Mouse (Mus musculus) neural tube, embryonic 14.5 days (tissue): ENCODE results near the gene Slc25a29. TPM values are rescaled to one million over a fixed set of nuclear protein-coding genes. Genes with fewer than 3 reads are reported as not detected.

Experiments used
- ATAC-seq: fragments of 200-750 bp; cut with Nextera tagmentation; 2 replicates; pipeline ENCODE4 v1.8.0; 2017; ENCODE audit warnings: low read depth, mild to moderate bottlenecking, moderate TSS enrichment, moderate library complexity
- H3K27ac ChIP-seq: fragments of 300-500 bp; sonication (generic); 2 replicates; pipeline ENCODE4 v1.5.1; 2014; ENCODE audit warnings: low read depth, mild to moderate bottlenecking, control low read depth, low read length, moderate library complexity, mixed read lengths
- H3K27me3 ChIP-seq: fragments of 300-500 bp; sonication (generic); 2 replicates; pipeline ENCODE4 v1.6.1; 2014; ENCODE audit warnings: low read length; ENCODE audit not compliant: control insufficient read depth, insufficient read depth
- H3K36me3 ChIP-seq: fragments of 300-500 bp; sonication (generic); 2 replicates; pipeline ENCODE4 v1.6.1; 2014; ENCODE audit warnings: low read length, mixed read lengths; ENCODE audit not compliant: control insufficient read depth, insufficient read depth
- H3K4me1 ChIP-seq: fragments of 300-500 bp; sonication (generic); 2 replicates; pipeline ENCODE4 v1.6.1; 2014; ENCODE audit warnings: low read length; ENCODE audit not compliant: control insufficient read depth, insufficient read depth
- H3K4me2 ChIP-seq: fragments of 300-500 bp; sonication (generic); 2 replicates; pipeline ENCODE4 v1.6.1; 2014; ENCODE audit warnings: mild to moderate bottlenecking, low read depth, low read length, control low read depth
- H3K4me3 ChIP-seq: fragments of 300-500 bp; sonication (generic); 2 replicates; pipeline ENCODE4 v1.5.1; 2014; ENCODE audit warnings: low read depth, low read length, control low read depth, mixed read lengths
- H3K9ac ChIP-seq: fragments of 300-500 bp; sonication (generic); replicated peaks from 2 replicates; pipeline ENCODE4 v1.6.1; 2014; ENCODE audit warnings: low read depth, mild to moderate bottlenecking, control low read depth, low read length, mixed read lengths
- H3K9me3 ChIP-seq: fragments of 300-500 bp; sonication (generic); 2 replicates; pipeline ENCODE4 v1.6.1; 2016; ENCODE audit warnings: low read length; ENCODE audit not compliant: control insufficient read depth
- WGBS: fragments of 180-500 bp; shearing (Covaris S2); extraction: QIAGEN DNeasy Blood & Tissue Kit; methylation state at CpG from one replicate; pipeline ENCODE4 v1.1.7; 2014; 5-methylcytosine and 5-hydroxymethylcytosine counted together
- polyA plus RNA-seq: library from polyadenylated mRNA; unstranded; fragments of >200 nt; fragmentation: Nextera tagmentation; extraction: Ambion mirVana; gene quantifications from 2 replicates; pipeline ENCODE4 v1.2.1, GENCODE M21; 2014

Slc25a29 gene
- polyA plus RNA-seq, 1 experiment from 2014 or later, result 16.8 TPM

GRCm38 (mm10) chr12:108820461-108820860, 15.2 kb downstream of the Slc25a29 start:
- Histone ChIP-seq H3K9me3 (no peaks in the 10 kb centered on the region), H3K27ac (no peak overlapping the region), H3K27me3 (no peaks in the 10 kb centered on the region), H3K4me3 (no peak overlapping the region), H3K4me1 (no peaks in the 10 kb centered on the region), H3K4me2 (no peak overlapping the region), H3K36me3 (peaks cover 4% of the 10 kb centered on the region; the same call in 1 of the 2 replicates), H3K9ac (no peak overlapping the region)
- ATAC-seq, result no peak
- 81% methylated on average over 4 of the region's 4 CpGs for WGBS

GRCm38 (mm10) chr12:108816569-108816968, 19.1 kb downstream of the Slc25a29 start:
- Histone ChIP-seq H3K36me3 (peaks cover 4% of the 10 kb centered on the region; the same call in 1 of the 2 replicates), H3K9ac (no peak overlapping the region), H3K4me2 (no peak overlapping the region), H3K27me3 (no peaks in the 10 kb centered on the region), H3K4me3 (no peak overlapping the region), H3K9me3 (no peaks in the 10 kb centered on the region), H3K27ac (no peak overlapping the region), H3K4me1 (no peaks in the 10 kb centered on the region)
- 87% methylated on average over 11 of the region's 11 CpGs for WGBS
- no peak for ATAC-seq

GRCm38 (mm10) chr12:108814470-108814869, 21.2 kb downstream of the Slc25a29 start:
- Histone ChIP-seq H3K4me2 (no peak overlapping the region), H3K36me3 (peaks cover 4% of the 10 kb centered on the region; the same call in 1 of the 2 replicates), H3K4me1 (no peaks in the 10 kb centered on the region), H3K27ac (no peak overlapping the region), H3K9me3 (no peaks in the 10 kb centered on the region), H3K9ac (no peak overlapping the region), H3K4me3 (no peak overlapping the region), H3K27me3 (no peaks in the 10 kb centered on the region)
- WGBS, result 94% methylated on average over 6 of the region's 6 CpGs
- no peak for ATAC-seq

GRCm38 (mm10) chr12:108812463-108812862, 23.2 kb downstream of the Slc25a29 start:
- ATAC-seq, result no peak
- 75% methylated on average over 6 of the region's 6 CpGs for WGBS
- no peak overlapping the region for H3K27ac ChIP-seq
- no peaks in the 10 kb centered on the region for H3K4me1 ChIP-seq
- no peak overlapping the region for H3K4me3 ChIP-seq
- no peak overlapping the region for H3K4me2 ChIP-seq
- no peaks in the 10 kb centered on the region for H3K27me3 ChIP-seq
- no peaks in the 10 kb centered on the region for H3K9me3 ChIP-seq
- H3K36me3 ChIP-seq, result peaks cover 7% of the 10 kb centered on the region; the same call in 1 of the 2 replicates
- no peak overlapping the region for H3K9ac ChIP-seq

- no peak overlapping the region for H3K27ac ChIP-seq
Observed at GRCm38 (mm10) chr12:108811133-108811532, 24.6 kb downstream of the Slc25a29 start.

GRCm38 (mm10) chr12:108810309-108810708, 25.4 kb downstream of the Slc25a29 start:
- Histone ChIP-seq H3K27ac (no peak overlapping the region), H3K4me2 (no peak overlapping the region), H3K36me3 (peaks cover 3% of the 10 kb centered on the region; the same call in 1 of the 2 replicates), H3K4me3 (no peak overlapping the region), H3K4me1 (no peaks in the 10 kb centered on the region; the same call in 1 of the 2 replicates), H3K9me3 (no peaks in the 10 kb centered on the region), H3K9ac (no peak overlapping the region), H3K27me3 (no peaks in the 10 kb centered on the region)
- ATAC-seq, result no peak
- 92% methylated on average over 7 of the region's 7 CpGs for WGBS

More at GRCm38 (mm10) chr12:108811133-108811532, 24.6 kb downstream of the Slc25a29 start:
- WGBS, result 54% methylated on average over 2 of the region's 2 CpGs
- Histone ChIP-seq H3K27me3 (no peaks in the 10 kb centered on the region), H3K9me3 (no peaks in the 10 kb centered on the region), H3K4me1 (no peaks in the 10 kb centered on the region; the same call in 1 of the 2 replicates), H3K36me3 (peaks cover 3% of the 10 kb centered on the region; the same call in 1 of the 2 replicates), H3K9ac (no peak overlapping the region), H3K4me3 (no peak overlapping the region), H3K4me2 (no peak overlapping the region)
- no peak for ATAC-seq

GRCm38 (mm10) chr12:108809771-108810170, 25.9 kb downstream of the Slc25a29 start:
- ATAC-seq, result no peak
- Histone ChIP-seq H3K9ac (no peak overlapping the region), H3K27ac (no peak overlapping the region), H3K9me3 (no peaks in the 10 kb centered on the region), H3K4me2 (no peak overlapping the region), H3K27me3 (no peaks in the 10 kb centered on the region), H3K36me3 (peaks cover 3% of the 10 kb centered on the region; the same call in 1 of the 2 replicates), H3K4me3 (no peak overlapping the region), H3K4me1 (no peaks in the 10 kb centered on the region; the same call in 1 of the 2 replicates)
- 88% methylated on average over 1 of the region's 1 CpGs for WGBS

- Histone ChIP-seq H3K4me1 (no peaks in the 10 kb centered on the region; the same call in 1 of the 2 replicates), H3K9ac (no peak overlapping the region), H3K9me3 (no peaks in the 10 kb centered on the region), H3K4me2 (no peak overlapping the region), H3K27me3 (no peaks in the 10 kb centered on the region), H3K27ac (no peak overlapping the region), H3K36me3 (peaks cover 3% of the 10 kb centered on the region; the same call in 1 of the 2 replicates), H3K4me3 (no peak overlapping the region)
- no peak for ATAC-seq
- WGBS, result 92% methylated on average over 2 of the region's 2 CpGs
Observed at GRCm38 (mm10) chr12:108808465-108808864, 27.2 kb downstream of the Slc25a29 start.

- no peak for ATAC-seq
- H3K9ac ChIP-seq, result no peak overlapping the region
- H3K4me3 ChIP-seq, result no peak overlapping the region
- H3K9me3 ChIP-seq, result no peaks in the 10 kb centered on the region
- H3K27ac ChIP-seq, result no peak overlapping the region
- 93% methylated on average over 2 of the region's 2 CpGs for WGBS
- no peak overlapping the region for H3K4me2 ChIP-seq
- H3K27me3 ChIP-seq, result no peaks in the 10 kb centered on the region
- 0 out of 2 replicates have a peak, but pooled peaks cover 3% of the 10 kb centered on the region for H3K36me3 ChIP-seq
- H3K4me1 ChIP-seq, result peaks cover 11% of the 10 kb centered on the region
Observed at GRCm38 (mm10) chr12:108804388-108804787, 31.3 kb downstream of the Slc25a29 start.
